Mouse (Mus musculus): Measurements from ENCODE around the gene Rrp7a. TPM values are rescaled to one million over a fixed set of nuclear protein-coding genes. Genes with fewer than 3 reads are reported as not detected.

Rrp7a gene
- total RNA-seq, 1 experiment: 114 TPM

GRCm38 (mm10) chr15:83088495-83089428 is 33.8 kb downstream of the Rrp7a start:
- H3K27ac ChIP-seq (ENCODE audit: insufficient read depth, low read depth, low read length, poor library complexity, severe bottlenecking): no peak overlapping the region
- H3K9me3 ChIP-seq (ENCODE audit: control insufficient read depth, insufficient read depth, low read depth, low read length): no peaks in the 10 kb centered on the region
- H3K4me1 ChIP-seq (ENCODE audit: control insufficient read depth in 2 of 2, insufficient read depth in 2 of 2, low read length in 2 of 2, poor library complexity in 1 of 2): peaks cover 0 to 20% of the 10 kb centered on the region in 2 experiments; a peak in 3 of 4 replicates
- no peaks in the 10 kb centered on the region for H3K36me3 ChIP-seq (ENCODE audit: control insufficient read depth, insufficient read depth, low read length, poor library complexity, severe bottlenecking)
- no peak for TF ChIP-seq MAFK (IDR thresholded peaks at IDR 0.05; ENCODE audit: insufficient read depth, low read depth, low read length)
- no peak for TF ChIP-seq HCFC1 (IDR thresholded peaks at IDR 0.05; ENCODE audit: borderline replicate concordance, insufficient read depth, low read length)
- TF ChIP-seq ZC3H11A (IDR thresholded peaks at IDR 0.05; ENCODE audit: borderline replicate concordance, low read depth, low read length): no peak
- TF ChIP-seq ZNF384 (IDR thresholded peaks at IDR 0.05; ENCODE audit: low read depth, low read length): no peak
- no peak for TF ChIP-seq CHD2 (IDR thresholded peaks at IDR 0.05; ENCODE audit: low read depth, low read length)
- in situ Hi-C loops (cut with MboI; ENCODE audit: low sequenced_read_pairs in 2 of 2, unreplicated experiment in 2 of 2): no loop called here
- no peak overlapping the region for H3K9ac ChIP-seq (ENCODE audit: insufficient read depth, low read depth, low read length, poor library complexity, severe bottlenecking)
- DNase-seq (ENCODE audit: low read depth, low spot score): no peak
- peak overlapping the region; percentile 12 to 18; a peak in 1 of 4 replicates for H3K4me3 ChIP-seq (ENCODE audit: insufficient read depth in 1 of 2, low read depth in 1 of 2, low read length in 2 of 2, poor library complexity in 1 of 2, severe bottlenecking in 1 of 2)

- DNase-seq (ENCODE audit: low read depth, low spot score): no peak
- no peaks in the 10 kb centered on the region for H3K36me3 ChIP-seq (ENCODE audit: control insufficient read depth, insufficient read depth, low read length, poor library complexity, severe bottlenecking)
- peaks cover 0 to 20% of the 10 kb centered on the region in 2 experiments; a peak in 3 of 4 replicates for H3K4me1 ChIP-seq (ENCODE audit: control insufficient read depth in 2 of 2, insufficient read depth in 2 of 2, low read length in 2 of 2, poor library complexity in 1 of 2)
- TF ChIP-seq HCFC1 (IDR thresholded peaks at IDR 0.05; ENCODE audit: borderline replicate concordance, insufficient read depth, low read length) (no peak), CHD2 (IDR thresholded peaks at IDR 0.05; ENCODE audit: low read depth, low read length) (no peak), ZC3H11A (IDR thresholded peaks at IDR 0.05; ENCODE audit: borderline replicate concordance, low read depth, low read length) (no peak), MAFK (IDR thresholded peaks at IDR 0.05; ENCODE audit: insufficient read depth, low read depth, low read length) (no peak), ZNF384 (IDR thresholded peaks at IDR 0.05; ENCODE audit: low read depth, low read length) (no peak)
- H3K9me3 ChIP-seq (ENCODE audit: control insufficient read depth, insufficient read depth, low read depth, low read length): no peaks in the 10 kb centered on the region
- H3K4me3 ChIP-seq (ENCODE audit: insufficient read depth in 1 of 2, low read depth in 1 of 2, low read length in 2 of 2, poor library complexity in 1 of 2, severe bottlenecking in 1 of 2): no peak overlapping the region
- no peak overlapping the region for H3K9ac ChIP-seq (ENCODE audit: insufficient read depth, low read depth, low read length, poor library complexity, severe bottlenecking)
- in situ Hi-C loops (cut with MboI; ENCODE audit: low sequenced_read_pairs in 2 of 2, unreplicated experiment in 2 of 2): no loop called here
- H3K27ac ChIP-seq (ENCODE audit: insufficient read depth, low read depth, low read length, poor library complexity, severe bottlenecking): no peak overlapping the region
Measured at GRCm38 (mm10) chr15:83086636-83087328, 35.8 kb downstream of the Rrp7a start.

- Histone ChIP-seq H3K4me1 (ENCODE audit: control insufficient read depth in 2 of 2, insufficient read depth in 2 of 2, low read length in 2 of 2, poor library complexity in 1 of 2) (peaks cover 1 to 17% of the 10 kb centered on the region in 2 experiments; a peak in 3 of 4 replicates), H3K27ac (ENCODE audit: insufficient read depth, low read depth, low read length, poor library complexity, severe bottlenecking) (no peak overlapping the region), H3K9me3 (ENCODE audit: control insufficient read depth, insufficient read depth, low read depth, low read length) (no peaks in the 10 kb centered on the region), H3K4me3 (ENCODE audit: insufficient read depth in 1 of 2, low read depth in 1 of 2, low read length in 2 of 2, poor library complexity in 1 of 2, severe bottlenecking in 1 of 2) (no peak overlapping the region), H3K36me3 (ENCODE audit: control insufficient read depth, insufficient read depth, low read length, poor library complexity, severe bottlenecking) (no peaks in the 10 kb centered on the region), H3K9ac (ENCODE audit: insufficient read depth, low read depth, low read length, poor library complexity, severe bottlenecking) (no peak overlapping the region)
- TF ChIP-seq HCFC1 (IDR thresholded peaks at IDR 0.05; ENCODE audit: borderline replicate concordance, insufficient read depth, low read length) (no peak), ZC3H11A (IDR thresholded peaks at IDR 0.05; ENCODE audit: borderline replicate concordance, low read depth, low read length) (no peak), ZNF384 (IDR thresholded peaks at IDR 0.05; ENCODE audit: low read depth, low read length) (0 out of 2 replicates have a peak, but pooled peaks have one; percentile 29)
- in situ Hi-C loops (cut with MboI; ENCODE audit: low sequenced_read_pairs in 2 of 2, unreplicated experiment in 2 of 2): no loop called here
- peak; percentile 62 for DNase-seq (ENCODE audit: low read depth, low spot score)
Measured at GRCm38 (mm10) chr15:83085901-83086300, 36.7 kb downstream of the Rrp7a start.

- in situ Hi-C loops (cut with MboI; ENCODE audit: low sequenced_read_pairs in 2 of 2, unreplicated experiment in 2 of 2): no loop called here
Measured at GRCm38 (mm10) chr15:83084022-83084640, 38.5 kb downstream of the Rrp7a start.

More at GRCm38 (mm10) chr15:83084022-83084640, 38.5 kb downstream of the Rrp7a start:
- H3K27ac ChIP-seq (ENCODE audit: insufficient read depth, low read depth, low read length, poor library complexity, severe bottlenecking): no peak overlapping the region; the same call in 1 of the 2 replicates
- no peaks in the 10 kb centered on the region for H3K36me3 ChIP-seq (ENCODE audit: control insufficient read depth, insufficient read depth, low read length, poor library complexity, severe bottlenecking)
- no peaks in the 10 kb centered on the region for H3K9me3 ChIP-seq (ENCODE audit: control insufficient read depth, insufficient read depth, low read depth, low read length)
- no peak overlapping the region for H3K4me3 ChIP-seq (ENCODE audit: insufficient read depth in 1 of 2, low read depth in 1 of 2, low read length in 2 of 2, poor library complexity in 1 of 2, severe bottlenecking in 1 of 2)
- no peak for DNase-seq (ENCODE audit: low read depth, low spot score)
- no peak overlapping the region for H3K9ac ChIP-seq (ENCODE audit: insufficient read depth, low read depth, low read length, poor library complexity, severe bottlenecking)
- peaks cover 1 to 10% of the 10 kb centered on the region in 2 experiments; a peak in 2 of 4 replicates for H3K4me1 ChIP-seq (ENCODE audit: control insufficient read depth in 2 of 2, insufficient read depth in 2 of 2, low read length in 2 of 2, poor library complexity in 1 of 2)
- no peak for TF ChIP-seq ZNF384 (IDR thresholded peaks at IDR 0.05; ENCODE audit: low read depth, low read length)
- no peak for TF ChIP-seq MAFK (IDR thresholded peaks at IDR 0.05; ENCODE audit: insufficient read depth, low read depth, low read length)
- TF ChIP-seq CHD2 (IDR thresholded peaks at IDR 0.05; ENCODE audit: low read depth, low read length): no peak
- no peak for TF ChIP-seq HCFC1 (IDR thresholded peaks at IDR 0.05; ENCODE audit: borderline replicate concordance, insufficient read depth, low read length)
- no peak for TF ChIP-seq ZC3H11A (IDR thresholded peaks at IDR 0.05; ENCODE audit: borderline replicate concordance, low read depth, low read length)

Measured in ES-E14 (cell line).